Mouse (Mus musculus): ENCODE results near the gene Slf2. TPM values are rescaled to one million over a fixed set of nuclear protein-coding genes. Genes with fewer than 3 reads are reported as not detected.

Gene Slf2
- 44.0 TPM for total RNA-seq (2023)

DNA sequence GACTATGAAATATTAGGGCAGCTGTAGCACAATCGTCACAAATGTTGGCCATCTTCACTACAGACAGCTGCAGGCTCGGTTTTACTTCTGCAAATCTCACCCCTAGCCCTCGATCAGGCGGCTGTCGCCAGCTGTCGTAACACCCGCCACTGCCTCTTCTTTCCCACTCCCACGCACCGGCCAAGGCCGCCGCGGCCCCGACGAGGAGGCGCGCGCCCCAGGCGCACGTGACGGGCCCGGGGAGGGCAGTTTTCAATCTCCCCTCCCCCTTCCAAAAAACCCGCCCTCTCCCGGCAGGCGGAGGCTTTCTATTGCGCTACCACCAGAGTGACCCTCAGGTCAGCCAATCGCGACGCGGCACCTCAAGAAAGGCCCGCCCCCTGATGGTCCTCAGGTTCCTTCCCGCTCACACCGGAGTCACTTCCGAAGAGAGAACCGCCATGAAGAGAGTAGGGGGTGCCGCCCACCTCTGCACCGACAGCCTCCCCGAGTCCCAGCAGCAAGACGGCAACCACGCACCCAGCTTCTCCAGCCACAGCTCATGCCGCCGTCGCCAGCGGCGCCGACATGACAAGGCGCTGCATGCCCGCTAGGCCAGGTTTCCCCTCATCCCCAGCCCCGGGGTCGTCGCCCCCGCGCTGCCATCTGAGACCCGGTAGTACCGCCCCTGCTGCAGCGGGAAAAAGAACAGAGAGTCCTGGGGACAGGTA lies at the start of gene Slf2:
TSS of gene Slf2 (plus strand) at position 408 of the 710 bp plus-strand sequence.

DNA sequence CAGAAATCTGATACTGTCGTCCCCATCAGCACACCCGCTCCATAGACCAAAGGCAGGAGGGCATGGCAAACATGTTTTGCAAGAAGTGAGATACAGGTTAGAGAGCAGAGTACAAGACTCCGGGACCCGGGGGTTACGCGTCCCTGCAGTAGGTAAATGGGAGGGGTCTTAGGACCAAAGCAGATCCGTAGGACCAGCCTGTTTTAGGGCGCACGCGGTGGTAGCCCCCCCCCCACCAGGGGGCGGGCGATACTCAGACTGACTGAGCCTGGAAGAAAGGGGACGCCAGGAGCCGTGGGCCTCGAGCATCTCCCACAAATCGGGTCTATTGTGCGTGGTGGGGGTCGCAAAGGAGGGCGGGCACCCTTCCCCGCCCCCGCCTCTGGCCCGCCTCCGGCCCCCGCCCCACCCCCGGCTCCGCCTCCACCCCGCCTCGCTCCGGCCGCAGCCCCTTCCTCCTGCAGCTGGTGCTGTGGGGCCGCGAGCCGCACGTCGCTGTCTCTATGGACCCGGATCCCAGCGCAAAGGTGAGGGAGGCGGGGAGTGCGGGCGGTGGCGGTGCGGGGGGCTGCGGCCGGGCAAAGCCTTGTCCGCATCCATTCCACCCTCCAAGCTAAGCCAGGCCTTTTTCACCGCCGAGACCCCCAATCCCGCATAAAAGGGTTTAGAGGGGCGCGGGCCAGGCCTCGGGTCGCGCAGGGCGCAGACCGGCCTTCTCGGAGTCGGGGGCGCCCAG lies 58.0 kb downstream of the Slf2 start, which contains the start of gene Sema4g:
TSS of gene Sema4g (plus strand) at position 271 of the 736 bp plus-strand sequence.

DNA sequence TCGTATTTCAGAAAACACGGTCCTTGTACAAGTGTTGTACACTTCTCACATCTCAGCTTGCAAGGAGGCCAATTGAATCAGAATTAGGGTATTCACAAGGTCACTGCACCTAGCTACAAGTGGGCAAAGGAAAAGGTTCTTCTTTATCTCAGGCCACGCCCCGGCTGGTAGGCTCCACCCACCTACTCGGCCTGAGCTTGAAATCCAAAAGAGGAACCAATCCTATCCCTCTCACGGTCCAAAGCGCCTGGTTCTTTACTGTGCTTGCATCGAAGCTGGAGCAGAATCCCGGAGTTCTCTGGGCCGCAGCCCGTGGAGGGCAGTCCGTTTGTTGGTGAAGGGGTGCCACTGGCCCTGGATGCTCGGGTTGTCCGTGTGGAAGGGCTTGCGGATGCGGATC lies 74.5 kb downstream of the Slf2 start, which contains the start of gene Twnk:
TSS of gene Twnk (plus strand) at position 220 of the 400 bp plus-strand sequence.

DNA sequence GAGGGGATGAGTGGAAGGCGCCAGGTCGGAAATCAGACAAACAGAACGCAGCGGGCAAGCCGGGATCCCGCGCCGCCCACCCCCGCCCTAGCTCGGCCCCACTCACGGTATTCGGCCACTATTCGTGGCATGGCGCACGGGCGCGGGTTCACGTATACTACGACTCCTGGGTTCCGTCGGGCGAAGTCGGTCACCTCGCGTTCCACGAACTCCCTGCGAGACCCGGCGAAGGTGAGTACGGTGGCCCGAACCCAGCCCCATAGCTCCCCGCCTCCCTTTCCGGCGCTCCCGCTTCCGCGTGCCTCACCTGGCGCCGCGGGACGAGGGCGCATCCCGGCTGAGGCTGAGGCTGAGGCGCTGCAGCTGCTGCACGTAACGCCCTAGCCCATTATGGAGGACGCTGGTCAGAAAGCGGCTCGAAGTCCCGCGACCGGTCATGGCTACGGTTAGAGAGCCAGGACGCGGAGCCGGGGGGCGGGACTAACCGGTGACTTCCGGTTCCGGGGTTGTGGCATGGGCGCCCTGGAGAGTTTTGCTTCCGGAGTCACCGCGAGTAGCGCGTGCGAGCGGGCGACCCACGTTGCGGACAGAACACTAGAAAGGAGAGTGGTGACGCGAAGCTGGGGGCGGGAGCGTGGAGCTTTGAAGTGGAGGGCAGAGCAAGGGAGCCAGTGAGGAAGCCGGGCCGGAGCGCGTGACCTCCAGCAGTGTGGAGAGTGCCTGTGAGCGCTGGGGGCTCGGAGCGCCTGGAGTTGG lies 75.2 kb downstream of the Slf2 start, which contains the start of gene Mrpl43:
TSS of gene Mrpl43 (minus strand) at position 486 of the 756 bp plus-strand sequence.

DNA sequence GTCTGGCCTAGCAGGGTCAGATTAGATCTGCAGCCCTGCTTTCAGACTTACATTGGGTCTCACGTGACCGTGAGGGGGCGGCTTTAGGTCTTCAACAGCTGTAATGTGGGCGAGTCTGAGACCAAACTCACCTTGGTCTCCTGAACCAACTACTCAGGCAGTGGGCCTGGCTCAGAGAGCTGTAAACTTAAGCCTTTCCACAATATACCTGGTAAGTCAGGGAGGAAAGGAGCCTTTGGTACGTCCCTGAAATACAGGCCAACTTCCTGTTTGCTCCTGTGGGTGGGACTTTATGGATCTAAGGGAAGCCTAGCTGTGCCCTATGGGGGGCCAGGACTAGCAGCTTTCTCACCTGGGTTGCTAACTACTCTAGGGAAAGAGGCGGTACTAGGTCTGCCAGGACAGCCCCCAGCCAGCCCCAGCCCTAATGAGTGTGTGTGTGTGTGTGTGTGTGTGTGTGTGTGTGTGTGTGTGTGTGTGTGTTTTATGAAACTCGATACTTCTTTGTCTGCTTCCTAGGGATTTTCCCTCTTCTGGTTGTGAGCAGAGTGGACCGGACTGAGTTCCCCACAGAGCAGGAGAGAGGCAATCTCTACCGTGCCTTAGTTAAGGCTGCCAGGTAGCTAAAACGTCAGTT lies 83.5 kb downstream of the Slf2 start, which contains the start of gene Lzts2:
TSS of gene Lzts2 (plus strand) at position 80 of the 637 bp plus-strand sequence.

Other genes with a start within 250 kb of the Slf2 start
- gene Pax2, start 175.1 kb upstream of the Slf2 start, total RNA-seq (2023) = not detected
- 0.35 TPM for gene Sema4g, start 58.0 kb downstream of the Slf2 start, total RNA-seq (2023)
- 12.1 TPM for gene Twnk, start 74.5 kb downstream of the Slf2 start, total RNA-seq (2023)
- gene Mrpl43, start 75.3 kb downstream of the Slf2 start, total RNA-seq (2023) = 21.1 TPM
- gene Lzts2, start 83.3 kb downstream of the Slf2 start, total RNA-seq (2023) = 2.4 TPM
- gene Pdzd7, start 114.6 kb downstream of the Slf2 start, total RNA-seq (2023) = not detected
- gene Sfxn3, start 116.4 kb downstream of the Slf2 start, total RNA-seq (2023) = 53.8 TPM
- gene Kazald1, start 144.1 kb downstream of the Slf2 start, total RNA-seq (2023) = not detected
- not detected for gene Tlx1, start 219.5 kb downstream of the Slf2 start, total RNA-seq (2023)

Data from CD4-positive naive resting alpha-beta T cell, adult 57 days (primary cell).